In genomic region chr6:120491862-120492498, GRCm38 (mm10) we compare ENCODE assay signal across 8 mouse cellular contexts. TPM values are rescaled to one million over a fixed set of nuclear protein-coding genes. Genes with fewer than 3 reads are reported as not detected.
DNase-seq lines count a peak whose midpoint lies in the region; ATAC-seq and TF ChIP-seq lines count a peak whose summit lies in the region.

No protein-coding gene starts in this region.

- 10% methylated on average over 22 of the region's 22 CpGs for WGBS in hindbrain, embryonic 14.5 days

- peaks cover 23% of the 10 kb centered on the region for H3K4me1 ChIP-seq in E14TG2a.4 (replicated peaks; ENCODE audit: low read depth, low read length)
- peaks cover 43% of the 10 kb centered on the region for H3K4me1 ChIP-seq in hindbrain, embryonic 14.5 days (replicated peaks; ENCODE audit: control insufficient read depth, insufficient read depth, low read length)

- H3K4me2 ChIP-seq in hindbrain, embryonic 14.5 days (replicated peaks) = peak overlapping the region; percentile 70

- intact Hi-C loops in gastrocnemius, postnatal 36 days (cut with DNase I) = loop anchor here (5.0 kb wide), 1 partner anchor 70 kb away; no protein-coding TSS in a partner anchor

- peak overlapping the region; percentile 85 for H3K9ac ChIP-seq in hindbrain, embryonic 14.5 days

- H3K27me3 ChIP-seq in E14TG2a.4 (ENCODE audit: insufficient read depth, low read length) = peaks cover 81% of the 10 kb centered on the region
- no peaks in the 10 kb centered on the region for H3K27me3 ChIP-seq in hindbrain, embryonic 14.5 days (ENCODE audit: control insufficient read depth, insufficient read depth, low read length)

- H3K9me3 ChIP-seq in E14TG2a.4 (ENCODE audit: low read length) = no peaks in the 10 kb centered on the region
- no peaks in the 10 kb centered on the region for H3K9me3 ChIP-seq in hindbrain, embryonic 14.5 days (ENCODE audit: control insufficient read depth, low read length)

- no peak for TF ChIP-seq CTCF in E14TG2a.4 (conservative IDR thresholded peaks at IDR 0.05; ENCODE audit: low read length)

- peak; percentile 35 to 49 for DNase-seq in cerebellum, postnatal 10 days
- no peak for DNase-seq in cerebellum, adult 9-10 months
- no peak for DNase-seq in hindbrain, embryonic 14.5 days (ENCODE audit: low spot score)
- DNase-seq in lung, postnatal 10 days = peak; percentile 77
- no peak for DNase-seq in frontal cortex, postnatal 10 days (ENCODE audit: low spot score in 2 of 2)
- no peak for DNase-seq in thymus, postnatal 4 days
- no peak for DNase-seq in gastrocnemius, postnatal 36 days

- H3K36me3 ChIP-seq in E14TG2a.4 (ENCODE audit: insufficient read depth, low read length) = no peaks in the 10 kb centered on the region
- no peaks in the 10 kb centered on the region for H3K36me3 ChIP-seq in hindbrain, embryonic 14.5 days (replicated peaks; ENCODE audit: control insufficient read depth, insufficient read depth)

- ATAC-seq in hindbrain, embryonic 14.5 days (ENCODE audit: low FRiP score) = no peak

- peak overlapping the region; percentile 88 for H3K4me3 ChIP-seq in E14TG2a.4 (replicated peaks; ENCODE audit: low read length)
- H3K4me3 ChIP-seq in hindbrain, embryonic 14.5 days (replicated peaks; ENCODE audit: low read length) = peak overlapping the region; percentile 81

- no peak overlapping the region for H3K27ac ChIP-seq in hindbrain, embryonic 14.5 days

RNA-seq across cellular contexts. Expression of gene Tmem121b, which starts 1.6 kb away (rescaled TPM):
- polyA plus RNA-seq in hindbrain, embryonic 14.5 days (2014; fragmentation: Nextera tagmentation; extraction: Ambion mirVana) = 3.2 and 4.3 TPM in 2 replicates
- not detected for total RNA-seq in gastrocnemius, postnatal 36 days (2021)

RNA-seq across cellular contexts. Expression of gene Il17ra, which starts 28.9 kb away (rescaled TPM):
- 2.2 and 3.6 TPM in 2 replicates for polyA plus RNA-seq in hindbrain, embryonic 14.5 days (2014; fragmentation: Nextera tagmentation; extraction: Ambion mirVana)
- total RNA-seq in gastrocnemius, postnatal 36 days (2021) = 1 to 10 TPM; 1.7 TPM

RNA-seq across cellular contexts. Expression of gene Hdhd5, which starts 39.1 kb away (rescaled TPM):
- 9.6 and 13.4 TPM in 2 replicates for polyA plus RNA-seq in hindbrain, embryonic 14.5 days (2014; fragmentation: Nextera tagmentation; extraction: Ambion mirVana)
- total RNA-seq in gastrocnemius, postnatal 36 days (2021) = 10 to 100 TPM; 23.5 to 27.8 TPM

Comparison
In these comparisons a context has a peak if more than half of its experiments do, and no peak if none do; other contexts are left out.
1. DNase-seq: peak in cerebellum, postnatal 10 days (2 of 2) and lung, postnatal 10 days (single experiment); none in cerebellum, adult 9-10 months (single experiment), hindbrain, embryonic 14.5 days (single experiment), frontal cortex, postnatal 10 days (0 of 2), thymus, postnatal 4 days (single experiment) and gastrocnemius, postnatal 36 days (0 of 2).